Mouse (Mus musculus) kidney, postnatal 0 days (tissue): ENCODE data around the gene Mchr1. TPM values are rescaled to one million over a fixed set of nuclear protein-coding genes. Genes with fewer than 3 reads are reported as not detected.

Experiments
- ATAC-seq: fragments of 200-750 bp; cut with Nextera tagmentation; replicated peaks from 2 replicates; pipeline ENCODE4 v1.8.0; 2017; ENCODE audit warnings: low read depth, moderate number of reproducible peaks, moderate TSS enrichment, moderate library complexity; ENCODE audit not compliant: low FRiP score
- DNase-seq: peaks from one replicate; pipeline ENCODE4 v3.0.0-alpha.2; 2016; ENCODE audit warnings: low spot score
- H3K27ac ChIP-seq: fragments of 300-500 bp; sonication (generic); 2 replicates; pipeline ENCODE4 v1.5.1; 2014; ENCODE audit warnings: mild to moderate bottlenecking
- H3K27me3 ChIP-seq: fragments of 300-500 bp; sonication (generic); 2 replicates; pipeline ENCODE4 v1.6.1; 2014; ENCODE audit warnings: low read length, mixed read lengths; ENCODE audit not compliant: insufficient read depth
- H3K36me3 ChIP-seq: fragments of 300-500 bp; sonication (generic); 2 replicates; pipeline ENCODE4 v1.6.1; 2014; ENCODE audit warnings: low read length, mixed read lengths; ENCODE audit not compliant: insufficient read depth
- H3K4me1 ChIP-seq: fragments of 300-500 bp; sonication (generic); replicated peaks from 2 replicates; pipeline ENCODE4 v1.6.1; 2014; ENCODE audit warnings: antibody characterized with exemption, low read length, mixed read lengths; ENCODE audit not compliant: insufficient read depth
- H3K4me2 ChIP-seq: fragments of 300-500 bp; sonication (generic); 2 replicates; pipeline ENCODE4 v1.6.1; 2014; ENCODE audit warnings: mild to moderate bottlenecking, low read length, moderate library complexity, mixed read lengths
- H3K4me3 ChIP-seq: fragments of 300-500 bp; sonication (generic); replicated peaks from 2 replicates; pipeline ENCODE4 v1.5.1; 2014; ENCODE audit warnings: low read depth, low read length
- H3K9ac ChIP-seq: fragments of 300-500 bp; sonication (generic); 2 replicates; pipeline ENCODE4 v1.6.1; 2014; ENCODE audit warnings: low read depth, low read length
- H3K9me3 ChIP-seq: fragments of 300-500 bp; sonication (generic); replicated peaks from 2 replicates; pipeline ENCODE4 v1.6.1; 2016; ENCODE audit warnings: low read length, inconsistent platforms, mixed read lengths
- CTCF ChIP-seq: IDR thresholded peaks from 2 replicates; pipeline ENCODE4 v1.5.1; 2016; ENCODE audit warnings: antibody characterized with exemption, low read depth, mild to moderate bottlenecking, moderate library complexity
- WGBS: fragments of 180-500 bp; shearing (Covaris S2); extraction: QIAGEN DNeasy Blood & Tissue Kit; methylation state at CpG from one replicate; pipeline ENCODE4 v1.1.7; 2014; 5-methylcytosine and 5-hydroxymethylcytosine counted together
- polyA plus RNA-seq: library from polyadenylated mRNA; unstranded; fragments of >200 nt; fragmentation: Nextera tagmentation; extraction: Ambion mirVana; gene quantifications from 2 replicates; pipeline ENCODE4 v1.2.1, GENCODE M21; 2015

The Mchr1 gene
- polyA plus RNA-seq, 1 experiment from 2014 or later = 0.78 TPM

DNA sequence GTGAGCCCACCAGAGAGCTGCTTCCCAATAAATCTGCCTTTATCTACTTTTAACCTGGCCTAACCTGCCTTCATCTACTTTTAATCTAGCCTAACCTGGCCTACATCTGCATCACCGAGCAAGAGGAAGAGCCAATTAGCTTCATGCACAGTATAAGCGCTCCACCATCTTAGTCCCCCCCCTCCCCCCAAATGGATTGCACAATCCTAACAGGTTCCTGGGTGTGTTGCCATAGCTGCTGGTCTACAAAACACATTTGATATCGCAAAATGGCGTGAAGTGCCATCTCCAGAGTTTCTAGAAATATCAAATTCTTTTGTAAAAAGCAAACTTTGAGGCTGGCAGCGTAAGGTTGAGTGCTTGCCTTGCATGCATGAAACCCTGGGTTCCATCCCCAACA is 24.0 kb downstream of the Mchr1 start:
- Histone ChIP-seq H3K36me3 (no peaks in the 10 kb centered on the region), H3K4me1 (no peaks in the 10 kb centered on the region), H3K4me3 (no peak overlapping the region), H3K27ac (no peak overlapping the region), H3K4me2 (no peak overlapping the region), H3K27me3 (no peaks in the 10 kb centered on the region), H3K9ac (no peak overlapping the region), H3K9me3 (no peaks in the 10 kb centered on the region)
- TF ChIP-seq CTCF = no peak
- ATAC-seq (no peak), DNase-seq (no peak)
- 90% methylated on average over 5 of the region's 5 CpGs for WGBS

DNA sequence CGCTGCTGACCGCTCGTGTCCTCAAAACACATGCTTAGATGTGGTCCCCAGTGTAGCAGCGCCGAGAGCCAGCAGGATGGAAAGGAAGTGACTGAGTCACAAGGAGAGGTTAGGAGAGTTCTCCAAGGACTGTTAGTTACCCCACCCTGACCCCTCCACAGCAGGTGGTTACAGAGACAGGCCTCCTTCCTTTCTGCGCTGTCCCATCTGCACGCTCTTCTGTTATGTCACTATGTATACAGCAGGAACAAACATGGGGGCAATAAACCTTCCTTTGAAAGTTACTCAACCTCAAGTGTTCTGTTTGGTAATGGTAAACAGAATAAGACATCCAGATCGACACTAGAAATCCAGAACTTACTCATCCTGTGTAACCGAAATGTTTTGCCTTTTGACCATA is 24.9 kb downstream of the Mchr1 start:
- TF ChIP-seq CTCF = no peak
- no peak overlapping the region for H3K27ac ChIP-seq
- H3K27me3 ChIP-seq = no peaks in the 10 kb centered on the region
- no peak for DNase-seq
- H3K9ac ChIP-seq = no peak overlapping the region
- WGBS = 80% methylated on average over 9 of the region's 9 CpGs
- no peak for ATAC-seq
- no peaks in the 10 kb centered on the region for H3K9me3 ChIP-seq
- H3K36me3 ChIP-seq = no peaks in the 10 kb centered on the region
- H3K4me2 ChIP-seq = no peak overlapping the region
- H3K4me3 ChIP-seq = no peak overlapping the region
- no peaks in the 10 kb centered on the region for H3K4me1 ChIP-seq

DNA sequence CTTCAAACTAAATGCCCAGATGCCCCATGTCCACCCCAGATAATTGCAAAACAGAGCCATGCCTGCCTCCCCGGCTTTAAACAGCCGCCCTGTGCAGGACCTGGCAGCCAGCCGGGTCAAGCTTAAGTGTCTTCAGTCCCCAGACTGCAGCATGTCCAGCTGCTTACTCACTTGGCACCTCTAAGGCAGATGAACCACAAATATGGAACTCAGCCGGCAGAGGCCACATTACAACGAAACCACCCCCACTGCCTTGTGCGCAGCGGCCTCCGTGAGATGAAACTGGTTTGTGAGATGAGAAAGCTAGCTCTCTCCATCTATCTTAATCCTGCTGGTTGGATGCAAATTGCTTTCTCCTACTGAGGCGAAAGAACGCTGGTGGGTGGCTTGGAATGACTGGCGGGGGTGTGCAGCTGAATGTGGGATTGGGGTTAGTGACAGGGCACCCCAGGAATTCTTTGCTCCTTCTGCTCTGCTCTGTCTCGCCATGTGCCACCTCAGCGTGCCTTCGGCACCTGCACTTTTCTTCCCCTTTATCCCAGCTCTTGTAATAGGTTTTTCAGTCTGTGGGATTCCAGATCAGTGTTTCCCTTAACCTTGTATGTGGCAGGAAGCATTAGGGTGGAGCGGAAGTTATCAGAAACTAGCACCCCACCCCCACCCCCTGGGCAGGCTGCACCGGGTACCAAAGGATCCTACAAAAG is 29.2 kb downstream of the Mchr1 start:
- 49% methylated on average over 16 of the region's 16 CpGs for WGBS
- no peaks in the 10 kb centered on the region for H3K9me3 ChIP-seq
- no peak for DNase-seq
- H3K27me3 ChIP-seq = no peaks in the 10 kb centered on the region
- no peaks in the 10 kb centered on the region for H3K36me3 ChIP-seq
- no peaks in the 10 kb centered on the region for H3K4me1 ChIP-seq
- TF ChIP-seq CTCF = no peak
- H3K4me2 ChIP-seq = no peak overlapping the region
- ATAC-seq = no peak
- no peak overlapping the region for H3K27ac ChIP-seq
- H3K9ac ChIP-seq = no peak overlapping the region
- H3K4me3 ChIP-seq = no peak overlapping the region

DNA sequence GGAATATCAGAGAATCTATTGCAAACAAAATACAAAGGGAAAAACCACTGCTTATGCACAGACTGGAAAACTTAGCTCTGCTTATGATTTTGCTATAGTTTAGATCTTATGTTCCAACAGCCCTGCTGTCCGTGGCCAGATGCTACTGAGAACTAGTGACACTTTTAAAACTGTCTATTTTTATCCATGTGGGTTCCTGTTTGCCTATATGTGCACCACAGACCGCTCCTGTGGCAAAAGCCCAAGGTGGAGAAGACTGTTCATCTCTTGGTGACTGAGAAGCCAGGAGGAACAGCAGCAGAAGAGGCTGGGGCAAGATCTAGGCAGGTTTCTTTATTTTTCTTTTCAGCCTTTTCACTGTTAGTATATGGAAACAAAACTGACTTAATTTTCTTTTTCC is 32.1 kb downstream of the Mchr1 start:
- H3K4me3 ChIP-seq = no peak overlapping the region
- H3K4me2 ChIP-seq = no peak overlapping the region
- H3K27me3 ChIP-seq = no peaks in the 10 kb centered on the region
- H3K36me3 ChIP-seq = no peaks in the 10 kb centered on the region
- 0 out of 2 replicates have a peak, but pooled peaks cover 6% of the 10 kb centered on the region for H3K4me1 ChIP-seq
- no peaks in the 10 kb centered on the region for H3K9me3 ChIP-seq
- no peak overlapping the region for H3K27ac ChIP-seq
- DNase-seq (no peak), ATAC-seq (no peak)
- TF ChIP-seq CTCF = no peak
- WGBS = 90% methylated on average over 2 of the region's 2 CpGs
- no peak overlapping the region for H3K9ac ChIP-seq

DNA sequence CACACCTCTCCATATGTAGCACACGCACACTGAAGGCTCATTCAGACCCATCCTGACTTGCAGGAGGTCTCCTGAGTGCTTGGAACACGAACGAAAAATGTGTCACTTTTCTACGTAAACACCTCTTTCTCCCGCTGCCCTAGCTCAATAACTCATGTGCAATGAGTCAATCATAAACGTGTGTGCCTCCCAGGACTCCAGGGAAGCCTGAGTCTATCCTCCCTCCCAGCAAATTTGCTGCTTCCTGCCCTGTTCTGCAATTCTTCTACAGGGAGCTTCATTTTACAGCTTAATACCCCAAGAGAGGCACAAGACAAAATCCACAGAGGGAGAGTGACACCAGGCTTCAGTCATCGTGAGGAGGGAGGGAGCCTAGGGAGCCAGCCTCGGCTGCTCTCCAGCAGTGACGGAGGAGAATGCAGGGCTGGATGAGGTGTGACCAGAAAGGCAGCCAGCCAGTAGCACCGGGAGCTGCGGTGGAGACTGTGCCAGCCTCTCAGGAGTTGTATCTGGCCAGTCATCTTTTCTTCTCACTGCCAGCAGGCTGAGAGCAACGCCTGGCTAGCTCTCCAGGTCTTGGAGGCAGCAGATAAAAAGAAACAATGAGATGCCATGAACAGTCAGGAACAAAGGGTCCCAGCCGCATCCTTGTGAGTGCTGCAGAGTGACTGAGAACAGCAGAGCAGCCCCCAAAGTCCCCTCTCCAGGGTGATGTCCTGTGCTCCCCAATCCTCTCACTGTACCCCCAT is 37.2 kb downstream of the Mchr1 start:
- Histone ChIP-seq H3K27me3 (no peaks in the 10 kb centered on the region), H3K36me3 (no peaks in the 10 kb centered on the region), H3K9me3 (no peaks in the 10 kb centered on the region), H3K4me3 (no peak overlapping the region), H3K4me2 (peak overlapping the region; percentile 10; the same call in 1 of the 2 replicates), H3K4me1 (peaks cover 11% of the 10 kb centered on the region; the same call in 1 of the 2 replicates), H3K9ac (no peak overlapping the region), H3K27ac (peak overlapping the region; percentile 16; the same call in 1 of the 2 replicates)
- TF ChIP-seq CTCF = no peak
- ATAC-seq = peak; percentile 68; the same call in 1 of the 2 replicates
- WGBS = 8% methylated on average over 13 of the region's 13 CpGs
- peak; percentile 32 for DNase-seq

DNA sequence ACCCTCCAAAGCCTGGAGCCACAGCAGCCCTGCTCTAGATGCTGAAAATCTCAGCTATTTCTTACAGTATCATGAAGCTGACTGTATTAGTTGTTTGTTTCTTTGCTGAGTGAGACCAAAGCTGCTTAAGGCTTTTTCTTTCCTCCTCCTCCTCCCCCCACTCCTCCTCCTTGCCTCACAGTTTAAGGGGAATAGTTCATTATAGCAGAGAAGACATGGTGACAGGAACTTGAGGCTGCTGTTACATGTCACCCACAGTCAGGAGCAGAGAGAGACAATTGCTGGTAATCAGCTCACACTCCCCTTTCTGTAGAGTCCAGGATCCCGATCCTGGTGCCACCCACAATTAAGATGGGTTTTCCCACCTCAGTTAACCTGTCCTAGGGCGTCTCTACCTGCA is 38.1 kb downstream of the Mchr1 start:
- Histone ChIP-seq H3K36me3 (no peaks in the 10 kb centered on the region), H3K4me2 (no peak overlapping the region), H3K27ac (no peak overlapping the region), H3K4me1 (peaks cover 19% of the 10 kb centered on the region; the same call in 1 of the 2 replicates), H3K27me3 (no peaks in the 10 kb centered on the region), H3K4me3 (no peak overlapping the region), H3K9ac (no peak overlapping the region), H3K9me3 (no peaks in the 10 kb centered on the region)
- DNase-seq = no peak
- 60% methylated on average over 2 of the region's 2 CpGs for WGBS
- no peak for TF ChIP-seq CTCF
- ATAC-seq = no peak
